Mouse (Mus musculus): ENCODE results near the gene Sgcd. TPM values are rescaled to one million over a fixed set of nuclear protein-coding genes. Genes with fewer than 3 reads are reported as not detected.

The Sgcd gene
- polyA plus RNA-seq, 1 experiment from 2014 or later = 0.24 TPM

DNA sequence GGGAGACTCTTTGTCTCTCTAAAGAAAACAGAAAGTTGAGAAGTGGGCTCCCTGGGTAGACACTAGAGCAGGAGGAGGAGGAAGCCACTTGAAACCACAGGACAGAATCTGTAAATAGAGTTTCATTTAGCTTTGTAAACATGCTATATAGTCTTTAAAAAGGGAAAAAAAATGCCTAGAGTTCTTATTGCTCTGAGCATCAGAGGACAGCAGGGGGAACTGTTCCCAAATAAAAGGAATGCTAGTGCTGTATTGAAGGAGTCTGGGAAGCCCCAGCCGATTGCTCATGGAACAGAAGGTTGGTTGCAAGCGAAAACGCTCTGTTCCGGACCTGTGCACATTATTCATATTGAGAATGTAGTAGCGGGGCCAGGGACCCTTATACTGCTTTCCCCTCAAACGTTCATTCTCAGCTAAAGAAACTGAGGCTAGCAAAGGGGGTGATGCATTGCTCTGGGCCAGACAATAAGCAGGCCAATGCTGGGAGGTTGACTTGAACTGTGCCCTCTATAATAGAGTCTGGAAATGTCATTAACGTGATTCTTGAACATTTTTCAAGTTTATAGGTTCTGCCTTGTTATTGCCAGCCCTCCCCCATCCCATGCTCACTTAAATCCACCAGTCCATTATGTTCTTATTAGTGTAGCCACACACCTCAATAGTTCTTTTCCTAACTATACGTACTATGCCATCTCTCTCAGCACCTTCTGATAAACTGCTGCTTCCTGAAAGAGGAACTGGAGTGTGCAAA, 1140.4 kb downstream of the Sgcd start:
- no peak overlapping the region for H3K9ac ChIP-seq
- H3K9me3 ChIP-seq (replicated peaks) = no peaks in the 10 kb centered on the region
- no peaks in the 10 kb centered on the region; the same call in 1 of the 2 replicates for H3K4me1 ChIP-seq (replicated peaks)
- no peak for ATAC-seq (ENCODE audit: insufficient read depth)
- 34% methylated on average over 8 of the region's 8 CpGs for WGBS (ENCODE audit: insufficient replicate concordance)
- no peak overlapping the region for H3K27ac ChIP-seq (replicated peaks)
- H3K4me2 ChIP-seq = no peak overlapping the region
- no peak overlapping the region for H3K4me3 ChIP-seq (replicated peaks)
- H3K36me3 ChIP-seq (replicated peaks) = no peaks in the 10 kb centered on the region
- no peaks in the 10 kb centered on the region for H3K27me3 ChIP-seq

DNA sequence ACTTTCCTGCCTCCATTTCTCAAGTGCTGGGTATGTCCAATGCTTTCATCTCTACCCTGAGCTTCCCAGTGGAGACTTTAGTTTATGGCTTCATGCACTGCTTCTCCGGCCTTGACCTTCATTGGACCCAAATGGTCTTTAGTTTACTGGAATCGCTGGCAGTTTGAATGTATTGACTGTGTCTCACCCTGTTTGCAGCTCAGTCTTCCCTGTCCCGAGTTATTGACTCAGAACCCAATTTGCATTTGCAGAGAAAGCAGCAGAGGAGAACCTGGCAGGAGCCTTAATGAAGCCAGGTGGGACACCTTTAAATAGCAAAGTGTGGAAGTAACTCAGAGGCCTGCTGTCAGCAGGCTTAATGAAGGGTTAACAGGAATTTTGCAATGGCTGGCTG, 1140.9 kb downstream of the Sgcd start:
- no peak overlapping the region for H3K9ac ChIP-seq
- H3K4me2 ChIP-seq = no peak overlapping the region
- no peaks in the 10 kb centered on the region for H3K27me3 ChIP-seq
- H3K9me3 ChIP-seq (replicated peaks) = no peaks in the 10 kb centered on the region
- no peak overlapping the region for H3K27ac ChIP-seq (replicated peaks)
- H3K36me3 ChIP-seq (replicated peaks) = no peaks in the 10 kb centered on the region
- no peak for ATAC-seq (ENCODE audit: insufficient read depth)
- no peaks in the 10 kb centered on the region; the same call in 1 of the 2 replicates for H3K4me1 ChIP-seq (replicated peaks)
- no peak overlapping the region for H3K4me3 ChIP-seq (replicated peaks)
- WGBS (ENCODE audit: insufficient replicate concordance) = 38% methylated on average over 3 of the region's 3 CpGs

GRCm38 (mm10) chr11:46846661-46847060, 1142.1 kb downstream of the Sgcd start:
- H3K27me3 ChIP-seq = no peaks in the 10 kb centered on the region
- no peaks in the 10 kb centered on the region; the same call in 1 of the 2 replicates for H3K4me1 ChIP-seq (replicated peaks)
- 58% methylated on average over 1 of the region's 1 CpGs for WGBS (ENCODE audit: insufficient replicate concordance)
- H3K36me3 ChIP-seq (replicated peaks) = no peaks in the 10 kb centered on the region
- no peak overlapping the region for H3K4me3 ChIP-seq (replicated peaks)
- H3K27ac ChIP-seq (replicated peaks) = no peak overlapping the region
- no peak overlapping the region for H3K4me2 ChIP-seq
- no peak for ATAC-seq (ENCODE audit: insufficient read depth)
- H3K9me3 ChIP-seq (replicated peaks) = no peaks in the 10 kb centered on the region
- H3K9ac ChIP-seq = no peak overlapping the region
